Mouse (Mus musculus): ENCODE results near the gene Olfr1183.
"Not testable (repeated sequence)": the region's sequence is repeated elsewhere in the genome, so short reads cannot be mapped to it uniquely, and the experiment has no call there.

DNA sequence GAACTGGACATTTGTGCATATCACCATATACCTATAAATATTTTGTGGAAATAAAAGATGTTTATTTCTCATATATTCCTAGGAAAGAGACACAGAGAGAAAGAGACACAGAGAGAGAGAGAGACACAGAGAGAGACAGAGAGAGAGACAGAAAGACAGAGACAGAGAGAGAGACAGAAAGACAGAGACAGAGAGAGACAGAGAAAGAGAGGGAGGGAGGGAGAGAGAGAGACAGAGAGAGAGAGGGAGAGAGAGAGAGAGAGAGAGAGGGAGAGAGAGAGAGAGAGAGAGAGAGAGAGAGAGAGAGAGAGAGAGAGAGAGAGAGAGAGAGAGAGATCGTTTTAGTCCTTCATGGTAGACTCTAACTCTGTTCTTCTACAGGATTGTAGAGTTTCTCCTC lies at the start of gene Olfr1183:
- TF ChIP-seq CHD2 (IDR thresholded peaks at IDR 0.05; ENCODE audit: low read depth, low read length); ZC3H11A (IDR thresholded peaks at IDR 0.05; ENCODE audit: borderline replicate concordance, low read depth, low read length); HCFC1 (IDR thresholded peaks at IDR 0.05; ENCODE audit: borderline replicate concordance, insufficient read depth, low read length); MAFK (IDR thresholded peaks at IDR 0.05; ENCODE audit: insufficient read depth, low read depth, low read length): not testable (repeated sequence)

Measured in ES-E14 (cell line).